Mouse (Mus musculus): ENCODE data around the gene Nme9.
A peak's percentile ranks its signal among the peaks of the same experiment; 100 is the strongest.

The Nme9 gene

DNA sequence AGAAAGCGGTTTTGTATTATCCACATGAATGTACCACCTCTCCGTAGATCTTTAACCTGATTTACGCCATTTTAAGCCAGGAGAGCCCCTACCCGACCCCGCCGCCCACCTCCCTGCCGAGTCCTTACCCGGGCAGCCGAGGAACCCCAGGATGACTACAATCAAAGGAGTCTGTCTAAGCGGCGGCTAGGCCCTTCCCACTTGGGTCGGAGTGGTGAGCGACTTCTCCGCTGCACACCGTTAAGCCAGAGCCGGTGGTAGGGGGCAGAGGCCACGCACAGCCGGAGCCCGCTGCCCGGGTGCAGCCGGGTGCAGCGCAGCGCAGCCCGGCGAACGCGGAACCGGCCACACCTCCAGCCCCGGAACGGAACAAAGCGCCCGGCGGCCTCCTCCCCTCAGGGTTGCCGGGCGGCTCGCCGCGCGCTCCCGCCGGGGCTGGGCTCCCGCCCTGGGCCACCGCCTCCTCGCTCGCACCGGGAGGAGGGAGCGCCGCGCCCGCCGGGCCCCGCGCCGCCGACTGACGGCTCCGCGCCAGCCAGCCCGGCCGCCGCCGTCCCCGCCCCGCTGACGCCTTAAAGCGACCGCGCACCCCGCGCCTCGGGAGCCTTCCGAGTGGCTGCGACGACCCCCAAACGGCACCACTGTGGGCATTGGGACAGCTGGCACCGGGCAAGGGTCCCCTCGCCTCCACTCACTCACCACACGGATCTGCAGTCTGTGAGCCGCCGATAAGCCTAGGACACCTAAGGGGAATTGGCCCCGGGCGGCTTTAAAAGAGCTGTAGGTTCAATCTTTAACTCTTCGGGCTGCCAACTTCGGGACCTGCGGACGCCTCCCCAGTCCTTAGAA is 14.9 kb upstream of the Nme9 start:
- peak; percentile 82 for DNase-seq (ENCODE audit: low spot score in 2 of 2)

DNA sequence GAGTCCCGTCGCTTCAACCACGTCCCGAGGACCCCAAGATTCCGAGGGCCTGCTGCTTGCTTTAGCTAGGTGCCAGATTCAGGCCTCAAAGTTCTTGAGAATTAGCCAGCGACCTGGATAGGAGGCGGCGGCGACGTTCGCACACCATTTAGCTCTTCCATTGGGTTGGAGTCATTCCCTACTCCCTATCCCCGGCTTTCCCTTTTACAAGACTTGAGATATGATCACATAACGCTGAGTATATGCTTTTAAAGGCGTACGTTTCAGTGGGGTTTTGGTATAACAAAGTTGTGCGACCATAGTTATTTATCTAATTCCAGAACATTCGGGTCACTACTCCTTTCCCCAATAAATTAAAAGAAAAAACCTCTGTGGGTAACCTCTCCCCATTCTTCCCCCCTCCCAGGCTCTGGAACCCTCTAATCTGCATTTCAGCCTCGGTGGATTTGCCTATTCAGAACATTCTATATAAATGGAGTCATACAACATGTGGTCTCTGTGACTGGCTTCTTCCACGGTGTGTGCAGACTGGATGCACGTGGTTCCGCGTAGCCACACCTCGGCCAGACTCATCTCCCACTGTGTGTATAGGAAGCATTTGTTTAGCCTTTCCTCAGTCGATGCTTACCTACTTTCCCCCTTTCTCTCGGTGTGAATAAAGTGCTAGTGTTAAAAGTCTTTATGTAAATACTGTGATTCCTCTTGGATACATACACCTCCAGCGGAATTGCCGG is 14.1 kb upstream of the Nme9 start, which contains the start of gene Mras:
Mras (minus strand) TSS at position 351 of the 734 bp plus-strand sequence.
- no peak for DNase-seq (ENCODE audit: low spot score in 2 of 2)

DNA sequence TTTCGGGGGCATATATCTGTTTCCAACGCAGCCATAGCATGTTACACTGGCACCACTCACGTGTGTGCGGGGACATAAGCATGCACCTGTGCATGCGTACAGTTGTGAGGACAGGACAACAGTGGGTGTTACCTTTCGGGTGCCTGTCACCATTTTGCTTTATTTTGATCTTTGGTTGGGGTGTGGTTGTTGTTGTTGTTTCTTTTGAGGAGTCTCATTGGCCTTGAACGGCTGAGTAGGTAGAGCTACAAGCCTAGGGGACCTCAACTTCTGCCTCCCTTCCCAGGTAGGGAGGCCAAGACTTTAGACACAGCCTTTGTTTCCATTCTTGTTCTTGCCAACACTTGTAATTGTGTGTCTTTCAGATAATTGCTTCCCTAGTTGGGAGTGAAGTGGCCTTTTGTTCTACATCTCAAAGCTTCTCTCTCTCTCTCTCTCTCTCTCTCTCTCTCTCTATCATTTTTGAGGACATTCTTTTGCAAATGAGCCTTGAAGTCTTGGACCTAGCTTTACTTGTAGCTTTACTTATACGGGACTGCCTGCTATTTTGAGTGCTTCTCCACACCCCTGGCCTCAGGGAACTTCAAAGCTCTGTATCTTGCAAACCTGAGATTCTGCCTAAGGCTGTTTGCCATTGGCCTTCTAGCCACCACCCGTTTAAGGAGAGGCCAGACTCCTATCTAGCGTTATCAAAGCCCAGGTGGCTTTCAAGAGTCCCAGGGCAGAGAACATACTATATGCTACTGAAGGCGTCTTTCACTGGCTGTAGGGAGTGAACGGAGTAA is 13.3 kb upstream of the Nme9 start:
- no peak for DNase-seq (ENCODE audit: low spot score in 2 of 2)

DNA sequence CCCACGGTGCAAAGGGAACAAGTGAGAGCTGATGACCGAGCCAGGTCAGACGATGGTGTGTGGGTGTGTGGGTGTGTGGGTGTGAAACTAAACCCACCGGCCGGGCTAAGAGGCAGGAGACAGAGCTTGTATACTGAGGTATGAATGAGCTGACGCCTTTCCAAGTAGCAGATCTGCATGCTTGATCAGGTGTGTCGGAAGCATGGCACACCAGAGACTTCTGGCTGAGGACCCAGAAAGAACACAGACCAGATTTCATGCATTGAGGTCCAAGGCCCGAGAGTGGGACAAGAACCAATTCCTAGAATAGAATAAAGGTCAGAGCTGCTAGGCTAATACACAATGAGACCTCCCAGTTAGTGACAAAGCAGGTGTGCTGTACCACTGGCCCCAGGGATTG is 12.2 kb upstream of the Nme9 start:
- no peak for DNase-seq (ENCODE audit: low spot score in 2 of 2)

DNA sequence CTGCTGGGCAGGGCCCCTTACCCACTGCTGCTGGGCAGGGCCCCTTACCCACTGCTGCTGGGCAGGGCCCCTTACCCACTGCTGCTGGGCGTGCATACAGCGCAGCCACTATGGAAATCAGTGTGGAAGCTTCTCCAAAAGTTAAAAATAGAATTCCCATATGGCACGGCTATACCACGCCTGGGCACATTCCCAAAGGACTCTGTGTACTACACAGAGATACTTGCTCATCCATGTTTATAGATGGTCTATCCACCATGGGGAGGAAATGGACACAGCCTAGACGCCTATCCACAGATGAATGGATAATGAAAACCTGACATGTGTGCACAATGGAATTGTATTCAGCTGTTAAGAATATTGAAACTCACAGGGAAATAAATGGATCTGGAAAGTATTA is 10.3 kb upstream of the Nme9 start:
- DNase-seq (ENCODE audit: low spot score in 2 of 2) = no peak

DNA sequence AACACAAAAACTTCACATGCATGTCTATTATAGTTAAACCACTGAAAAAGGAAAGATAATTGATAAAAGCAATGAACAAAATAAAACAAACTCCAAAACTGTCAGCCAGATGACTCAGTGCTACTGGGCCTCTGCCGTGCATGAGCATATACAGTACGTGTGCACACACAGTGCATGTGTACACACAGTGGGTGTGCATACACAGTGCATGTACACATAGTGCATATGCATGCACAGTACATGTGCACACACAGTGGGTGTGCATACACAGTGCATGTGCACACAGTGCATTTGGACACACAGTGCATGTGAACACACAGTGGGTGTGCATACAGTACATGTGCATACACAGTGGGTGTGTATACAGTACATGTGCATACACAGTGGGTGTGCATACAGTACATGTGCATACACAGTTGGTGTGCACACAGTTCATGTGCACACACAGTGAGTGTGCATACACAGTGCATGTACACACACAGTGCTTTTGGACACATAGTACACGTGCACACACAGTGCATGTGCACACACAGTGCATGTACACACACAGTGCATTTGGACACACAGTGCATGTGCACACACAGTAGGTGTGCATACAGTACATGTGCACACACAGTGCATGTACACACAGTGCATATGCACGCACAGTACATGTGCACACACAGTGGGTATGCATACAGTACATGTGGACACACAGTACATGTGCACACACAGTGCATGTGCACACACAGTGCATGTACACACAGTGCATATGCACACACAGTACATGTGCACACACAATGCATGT is 9.4 kb upstream of the Nme9 start:
- DNase-seq (ENCODE audit: low spot score in 2 of 2) = no peak

DNA sequence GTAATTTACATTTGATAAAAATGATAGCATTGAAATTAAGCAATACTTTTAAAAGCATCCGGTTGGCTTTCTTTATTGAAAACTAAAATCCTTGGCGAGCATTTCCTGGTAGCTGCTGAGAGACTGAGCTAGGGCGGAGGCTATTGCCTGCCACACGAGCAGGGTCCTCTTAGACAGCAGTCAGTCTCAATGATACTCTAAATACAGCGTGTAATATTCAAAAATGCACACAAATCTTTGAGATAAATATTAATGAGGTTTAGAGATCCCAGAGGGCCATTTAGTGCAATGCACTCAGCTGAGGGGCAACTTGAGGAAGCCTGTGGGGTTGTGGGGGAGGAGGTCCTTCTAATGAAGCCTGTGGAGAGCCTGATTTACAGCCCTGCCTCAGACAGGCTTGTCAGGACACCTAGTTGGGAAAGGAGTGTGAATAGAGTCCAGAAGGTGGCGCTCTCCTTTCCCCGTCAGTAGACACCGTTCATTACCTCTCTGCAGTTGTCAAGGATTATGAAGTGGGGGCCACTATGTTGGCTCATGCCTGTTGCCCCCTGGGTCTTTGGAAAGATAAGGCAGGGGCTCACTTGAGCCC is 6.6 kb upstream of the Nme9 start:
- DNase-seq (ENCODE audit: low spot score in 2 of 2) = no peak

DNA sequence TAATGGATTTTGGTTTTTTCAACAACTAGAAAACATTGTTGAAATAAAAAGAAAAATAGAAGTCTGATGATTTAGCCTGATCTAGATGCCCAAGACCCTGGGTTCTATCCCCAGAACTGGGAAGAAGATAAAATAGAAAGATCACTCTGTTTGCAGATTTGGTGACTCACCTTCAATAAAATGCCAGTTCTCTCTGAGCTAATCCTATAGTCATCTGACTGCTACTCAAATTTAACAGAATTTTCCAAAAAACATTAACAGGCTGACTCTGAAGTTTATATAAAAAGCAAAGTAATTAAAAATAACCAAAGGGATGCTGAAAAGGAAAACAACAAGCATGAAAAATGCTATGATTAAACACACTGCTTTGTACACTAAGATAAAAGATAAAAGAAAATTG is 5.0 kb upstream of the Nme9 start:
- no peak for DNase-seq (ENCODE audit: low spot score in 2 of 2)

DNA sequence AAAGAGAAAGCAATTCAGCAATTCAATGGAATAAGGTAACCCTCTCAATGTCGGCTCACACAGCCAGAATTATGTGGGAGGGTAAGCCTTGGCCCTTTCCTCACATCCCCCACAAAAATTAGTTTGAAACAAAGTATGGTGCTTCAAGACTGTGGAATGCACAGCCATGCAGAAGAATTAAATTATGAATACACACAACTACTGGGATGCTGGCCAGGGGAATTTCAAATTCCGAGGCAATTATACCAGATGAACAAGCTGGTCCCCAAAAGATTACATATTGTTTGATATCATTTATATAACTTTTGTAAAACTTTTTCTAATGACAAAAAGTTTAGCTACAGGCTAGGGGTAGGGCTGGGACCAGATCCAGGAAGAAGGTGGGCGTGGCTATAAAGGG is 4.0 kb upstream of the Nme9 start:
- no peak for DNase-seq (ENCODE audit: low spot score in 2 of 2)

DNA sequence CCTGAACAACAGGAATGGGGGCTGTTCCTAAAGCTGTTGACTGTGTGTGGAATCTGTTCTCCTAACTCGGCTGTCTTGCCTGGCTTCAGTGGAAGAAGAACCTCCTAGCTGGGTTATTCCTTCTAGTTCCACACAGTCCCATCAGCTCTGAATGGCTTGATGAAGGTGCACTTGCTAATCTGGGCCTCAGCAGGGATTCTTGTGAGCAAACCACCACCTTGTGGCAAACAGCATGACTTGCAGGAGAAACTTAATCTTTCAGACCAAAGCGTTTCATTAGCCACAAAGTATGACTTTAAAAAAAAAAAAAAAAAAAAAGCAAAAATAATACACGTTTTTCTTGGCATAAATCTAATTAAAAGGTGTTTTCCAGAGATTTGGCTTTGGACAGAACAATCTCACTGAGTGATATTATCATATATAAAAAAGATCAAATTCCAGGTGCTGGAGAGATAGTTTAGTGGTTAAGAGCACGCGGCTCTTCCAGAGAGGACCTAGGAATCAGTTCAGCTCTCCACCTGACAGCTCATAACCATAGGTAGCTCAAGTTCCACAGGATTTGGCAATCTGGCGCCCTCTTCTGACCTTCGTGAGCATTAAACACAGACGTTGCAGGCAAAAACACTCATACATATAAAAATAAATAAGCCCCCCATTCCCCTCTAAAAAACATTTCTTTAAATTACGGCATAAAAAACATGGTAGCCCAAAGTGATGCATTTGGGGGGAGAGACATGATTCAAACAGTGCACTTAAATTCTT is 1.2 kb upstream of the Nme9 start:
- DNase-seq (ENCODE audit: low spot score in 2 of 2) = no peak

DNA sequence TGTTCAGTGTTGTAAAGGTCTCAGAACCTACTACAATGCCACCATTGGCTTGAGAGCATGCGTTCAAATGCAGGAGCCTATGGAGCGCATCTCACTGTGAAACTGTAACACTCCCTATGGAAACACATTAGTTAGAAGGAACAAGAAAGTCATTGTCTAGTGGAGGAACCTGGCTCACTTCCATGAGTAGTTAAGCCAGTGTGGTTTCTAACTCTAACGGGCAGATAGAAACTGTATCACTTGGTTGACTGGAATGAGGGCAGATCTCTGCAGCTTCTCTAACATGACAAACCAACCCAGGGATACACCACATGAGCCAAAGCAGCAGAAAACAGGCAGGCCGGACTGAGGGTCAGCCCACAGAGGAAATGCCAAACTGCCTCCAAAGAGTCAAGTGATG is 2.9 kb downstream of the Nme9 start:
- no peak for DNase-seq (ENCODE audit: low spot score in 2 of 2)

DNA sequence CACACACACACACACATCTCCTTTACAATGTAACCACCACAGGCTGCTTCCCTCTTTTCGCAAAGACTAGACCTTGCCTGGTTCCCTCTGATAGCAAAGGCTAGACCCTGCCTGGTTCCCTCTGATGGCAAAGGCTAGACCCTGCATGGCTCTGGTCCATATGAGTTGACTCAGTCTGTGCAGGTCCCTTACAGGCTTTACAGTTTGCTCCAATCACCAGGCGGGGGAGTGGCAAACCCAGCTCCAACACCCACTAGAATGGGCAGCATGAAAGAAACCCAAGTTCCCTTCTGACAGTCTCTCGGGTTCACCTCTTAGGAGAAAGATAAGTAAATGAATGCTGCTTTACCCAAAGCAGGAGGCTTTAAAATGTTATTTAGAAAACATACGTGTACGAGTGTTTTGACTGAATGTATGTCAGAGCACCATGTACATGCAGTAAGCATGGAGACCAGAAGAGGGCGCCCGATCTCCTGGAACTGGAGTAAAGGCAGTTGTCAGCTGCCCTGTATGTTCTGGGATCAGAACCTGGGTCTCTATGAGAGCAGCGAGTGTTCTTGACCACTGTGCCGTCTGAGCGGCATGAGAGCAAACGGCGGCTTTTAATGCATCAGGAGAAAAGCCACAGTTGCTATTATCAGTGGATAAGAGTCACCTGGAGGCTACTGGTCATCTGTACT is 7.4 kb downstream of the Nme9 start:
- DNase-seq (ENCODE audit: low spot score in 2 of 2) = peak in 1 of 2 experiments; percentile 48

DNA sequence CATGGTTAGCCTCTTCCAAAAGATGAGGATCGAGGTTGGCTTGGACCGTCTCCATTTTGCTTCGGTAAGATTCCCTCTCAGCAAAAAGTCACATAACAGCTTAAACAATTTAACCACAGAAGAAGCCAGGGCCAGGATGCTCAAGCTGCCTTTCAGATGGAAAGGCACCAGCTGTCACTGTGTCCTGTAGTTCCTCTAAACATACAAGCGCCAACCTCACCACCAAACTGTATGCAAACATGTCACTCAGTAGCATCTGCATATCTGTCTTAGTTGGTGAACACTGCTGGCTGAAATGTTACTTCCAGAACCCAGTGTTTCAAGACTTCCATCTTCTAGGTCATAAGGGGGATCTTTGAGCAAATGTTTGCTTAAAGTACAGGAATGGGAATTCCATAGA is 8.5 kb downstream of the Nme9 start:
- no peak for DNase-seq (ENCODE audit: low spot score in 2 of 2)

DNA sequence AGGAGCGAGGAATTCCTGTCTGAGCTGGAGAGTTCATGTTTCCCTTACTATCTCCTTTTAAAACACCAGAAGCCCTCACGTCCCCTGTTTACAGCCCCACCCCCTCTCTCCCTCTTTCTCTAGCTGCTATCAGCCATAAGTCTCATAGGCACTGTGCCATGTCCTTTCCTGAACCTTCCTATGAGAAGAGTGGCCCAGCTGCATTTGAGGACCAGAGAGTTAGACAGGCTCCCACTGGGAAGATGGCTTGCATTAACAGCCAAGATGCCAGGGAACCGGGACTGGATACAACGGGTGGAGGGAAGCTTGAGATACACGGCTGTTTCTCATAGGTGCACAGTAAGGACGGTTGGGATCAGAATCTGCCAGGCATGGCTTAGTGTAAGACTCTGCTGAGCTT is 13.6 kb downstream of the Nme9 start:
- DNase-seq (ENCODE audit: low spot score in 2 of 2) = no peak

DNA sequence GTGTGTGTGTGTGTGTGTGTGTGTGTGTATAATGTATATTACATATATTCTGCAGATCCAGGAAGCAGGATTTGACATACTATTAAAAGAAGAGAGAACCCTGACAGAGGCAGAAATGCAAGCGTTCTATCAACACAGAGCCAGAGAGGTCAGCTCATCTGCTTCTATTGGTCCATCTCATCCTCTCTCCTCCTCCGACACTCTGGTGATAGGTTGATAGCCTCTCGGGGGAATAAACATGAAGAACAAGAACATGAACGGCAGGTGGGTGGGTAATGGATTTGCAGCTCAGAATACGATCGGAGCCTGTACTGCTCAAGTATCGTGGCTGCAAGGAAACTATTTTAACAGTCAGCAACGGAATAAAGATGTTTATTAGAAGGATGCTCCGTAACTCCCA is 17.3 kb downstream of the Nme9 start:
- DNase-seq (ENCODE audit: low spot score in 2 of 2) = no peak

DNA sequence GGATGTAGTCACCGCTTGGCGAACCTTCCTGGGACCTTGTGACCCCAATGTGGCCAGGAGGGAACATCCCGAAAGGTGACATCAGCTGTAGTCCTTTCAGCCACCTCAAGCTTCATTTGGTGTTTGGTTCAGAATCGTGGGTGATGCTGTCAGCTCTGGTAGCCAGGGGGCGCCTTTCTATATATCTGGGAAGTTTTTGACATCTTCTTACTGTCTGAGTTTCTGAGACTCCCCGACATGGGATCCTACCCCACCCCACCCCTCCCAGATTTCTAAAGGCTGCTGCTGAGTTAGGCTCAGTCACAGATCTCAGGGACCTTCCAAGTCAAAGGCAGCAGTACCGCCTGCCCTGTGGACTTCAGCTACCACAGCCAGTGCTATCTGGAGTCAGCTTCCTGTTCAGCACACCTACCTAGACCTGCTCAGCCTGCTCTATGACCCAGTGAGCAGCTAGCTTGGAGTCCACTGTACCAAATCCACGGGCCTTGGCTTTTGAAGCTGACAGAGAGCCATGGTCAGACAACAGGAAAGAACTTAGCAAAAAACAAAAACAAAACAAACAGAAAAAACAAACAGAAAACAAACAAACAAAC is 18.5 kb downstream of the Nme9 start:
- DNase-seq (ENCODE audit: low spot score in 2 of 2) = peak in 1 of 2 experiments; percentile 25

DNA sequence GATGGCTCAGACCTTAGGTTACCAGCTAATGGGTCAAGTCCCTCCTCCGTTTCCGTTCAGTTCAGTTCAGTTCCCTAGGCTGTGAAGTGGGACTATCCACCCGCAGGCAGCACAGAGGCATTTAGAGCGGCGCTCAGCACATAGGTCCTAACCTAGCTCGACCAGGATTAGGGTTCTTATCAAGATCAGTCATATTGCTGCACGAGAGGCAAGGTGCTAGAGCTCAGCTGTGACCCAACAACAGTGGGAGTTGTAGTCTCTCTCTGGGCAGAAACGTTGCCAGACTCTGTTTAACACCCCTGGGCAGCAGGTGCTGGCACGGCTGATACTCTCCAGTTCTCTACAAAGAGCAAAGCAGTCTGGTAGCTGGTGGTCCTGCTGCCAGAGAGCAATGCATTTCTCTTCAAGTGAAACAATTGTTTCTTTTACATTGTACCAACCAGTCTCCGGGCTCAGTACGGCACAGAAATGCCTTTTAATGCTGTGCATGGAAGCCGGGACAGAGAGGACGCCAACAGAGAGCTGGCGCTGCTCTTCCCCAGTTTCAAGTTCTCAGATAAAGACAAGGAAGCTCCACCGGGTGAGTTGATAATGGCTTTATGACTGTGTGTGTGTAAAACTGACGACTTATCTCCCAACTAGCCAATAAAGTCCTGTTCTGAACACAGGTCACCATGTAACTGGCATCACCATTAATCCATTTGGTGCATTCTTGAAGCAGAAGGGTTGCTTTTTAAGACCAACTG is 19.2 kb downstream of the Nme9 start:
- no peak for DNase-seq (ENCODE audit: low spot score in 2 of 2)

DNA sequence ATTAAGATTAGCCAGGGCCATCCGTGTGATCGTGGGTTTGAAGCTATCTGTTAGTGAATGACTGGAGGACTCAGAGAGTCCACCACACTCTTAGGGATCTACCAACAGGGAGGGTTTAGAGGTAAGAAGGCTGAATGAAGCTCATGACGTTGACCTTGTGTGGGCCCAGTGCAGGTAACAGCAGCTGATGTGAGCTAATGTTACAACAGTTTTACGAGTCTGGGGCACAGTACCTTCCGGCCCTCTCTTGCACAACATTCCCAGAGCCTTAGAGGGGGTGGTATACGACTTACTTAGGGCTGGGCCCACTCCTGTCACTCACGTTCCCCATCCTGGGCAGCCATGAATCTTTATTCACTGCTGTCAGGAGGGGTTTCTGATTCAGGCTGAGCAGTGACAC is 20.1 kb downstream of the Nme9 start:
- no peak for DNase-seq (ENCODE audit: low spot score in 2 of 2)

All from urinary bladder, postnatal 36 days (tissue).